Mouse (Mus musculus) left cerebral cortex, postnatal 10 days (tissue): ENCODE data around the gene Gm21969. TPM values are rescaled to one million over a fixed set of nuclear protein-coding genes. Genes with fewer than 3 reads are reported as not detected.

Source experiments
- DNase-seq, 2 experiments: peaks; one replicate each; pipeline ENCODE4 v3.0.0; 2021 to 2022; ENCODE audit warnings: low spot score in 2 of 2, mixed read lengths in 1 of 2; ENCODE audit errors: extremely low spot score in 1 of 2
- intact Hi-C: fragments of 180-260 bp; cut with DNase I; formaldehyde crosslinking; loops from one replicate; pipeline ENCODE4 v1.15.1; 2025
- total RNA-seq, 2 experiments: library from RNA; stranded (reverse); gene quantifications; 2 replicates each; pipeline ENCODE4 v1.2.3; 2021

The Gm21969 gene
- total RNA-seq, 2 experiments from 2014 or later: not detected

DNA sequence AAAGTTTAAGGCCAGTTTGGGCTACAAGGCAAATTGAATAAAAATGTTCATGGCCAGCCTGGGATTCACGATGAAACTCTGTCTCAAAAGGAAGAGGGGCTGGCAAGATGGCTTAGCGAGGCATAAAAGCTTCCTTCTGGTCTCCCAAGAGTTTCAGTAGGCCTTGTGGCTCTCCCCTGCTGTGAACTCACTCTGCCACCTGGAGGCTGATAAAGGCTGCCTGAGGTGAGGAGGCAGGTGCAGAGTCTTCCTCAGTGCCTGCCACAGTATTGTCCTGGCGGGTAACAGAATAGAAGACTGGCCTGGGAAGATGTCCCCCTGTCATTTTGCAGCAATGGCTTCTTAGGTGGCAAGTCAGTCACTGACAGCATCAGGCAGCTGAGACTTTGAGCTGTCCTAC is 20.1 kb upstream of the Gm21969 start:
- DNase-seq: no peak
- intact Hi-C loops: no loop called here

DNA sequence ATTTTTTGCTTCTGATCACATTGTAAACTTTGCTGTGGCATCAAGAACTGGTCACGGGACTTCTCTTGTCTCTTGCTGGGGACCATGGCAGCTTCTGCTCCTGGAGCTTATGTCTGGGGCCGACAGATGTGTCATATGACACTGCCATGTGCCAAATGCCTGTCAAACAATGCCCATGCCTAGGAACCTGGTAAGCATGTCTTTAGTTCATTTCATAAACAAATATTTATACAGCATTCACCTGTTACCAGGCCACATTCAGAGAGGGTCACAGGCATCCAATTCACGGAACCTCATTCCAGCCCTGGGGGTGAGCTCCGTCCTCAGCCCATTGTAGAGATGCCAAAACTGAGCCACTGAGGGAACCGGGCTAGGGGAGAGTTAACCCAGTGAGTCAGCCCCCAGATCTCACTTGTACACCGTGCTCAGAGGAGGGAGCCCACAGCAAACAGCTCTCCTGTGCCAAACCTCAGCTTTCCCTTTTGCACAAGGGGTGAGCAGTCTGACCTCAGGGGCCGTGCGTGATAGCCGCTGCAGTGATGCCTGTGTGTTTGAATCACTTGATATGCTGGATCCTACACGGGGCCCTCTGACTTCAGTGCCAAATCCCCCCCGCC is 19.2 kb upstream of the Gm21969 start:
- no peak for DNase-seq
- intact Hi-C loops: no loop called here

DNA sequence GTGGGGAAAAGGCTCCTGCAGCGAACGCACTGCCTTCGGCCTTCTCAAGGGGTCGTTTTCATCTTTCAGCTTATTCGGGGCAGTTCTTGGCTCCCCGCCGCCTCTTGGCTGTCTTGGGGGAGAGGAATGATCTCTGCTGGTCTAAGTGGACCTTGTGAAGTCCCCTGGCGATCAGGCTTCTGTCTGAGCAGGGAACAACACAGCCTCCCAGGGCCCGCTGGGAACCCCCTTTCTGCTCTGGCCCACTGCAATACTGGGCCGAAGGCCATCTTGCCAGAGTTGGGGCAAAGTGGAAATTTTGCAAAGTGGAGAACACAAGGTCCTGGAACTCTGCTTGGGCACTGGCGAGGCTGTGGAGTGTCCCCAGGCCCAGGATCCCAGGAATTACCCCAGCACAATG is 18.3 kb upstream of the Gm21969 start:
- no peak for DNase-seq
- intact Hi-C loops: no loop called here

DNA sequence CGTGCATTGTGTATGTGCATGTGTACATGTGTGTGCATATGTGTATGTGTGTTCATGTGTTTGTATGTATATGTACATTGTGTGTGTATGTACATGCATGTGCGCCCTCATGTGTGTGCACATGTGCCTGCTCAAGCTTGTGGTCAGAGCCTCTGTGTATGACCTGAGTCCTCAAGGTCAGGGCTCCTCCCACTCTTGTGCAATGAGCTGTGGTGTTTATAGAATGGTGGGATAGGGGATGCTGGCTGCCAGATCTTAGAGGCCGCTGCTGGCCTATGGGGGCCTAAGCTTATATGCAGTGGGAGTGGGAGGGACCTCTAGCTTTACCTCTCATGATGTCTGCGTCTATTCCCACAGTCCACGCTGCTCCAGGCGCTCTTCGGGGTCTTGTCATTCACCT is 17.3 kb upstream of the Gm21969 start:
- no peak for DNase-seq
- intact Hi-C loops: no loop called here

DNA sequence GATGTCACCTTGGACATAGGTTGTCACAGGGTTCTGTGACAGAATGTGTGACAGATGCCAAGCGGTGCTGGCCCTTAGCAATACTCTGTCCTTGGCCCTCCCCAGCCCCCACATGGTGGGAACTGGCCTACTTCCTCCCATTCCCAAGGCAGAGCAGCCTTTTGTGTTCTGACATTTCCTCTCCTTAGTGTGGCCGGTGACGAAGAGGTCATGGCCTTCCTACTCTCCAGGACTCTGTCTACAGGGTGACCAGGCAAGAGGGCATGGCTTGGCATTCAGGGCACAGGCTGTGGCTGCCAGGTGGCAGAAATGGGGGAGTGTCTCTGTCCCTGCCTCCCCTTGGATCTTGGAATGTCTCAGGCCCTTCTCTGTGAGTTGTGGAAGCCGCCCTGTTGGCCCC is 15.6 kb upstream of the Gm21969 start:
- DNase-seq: no peak
- intact Hi-C loops: no loop called here

DNA sequence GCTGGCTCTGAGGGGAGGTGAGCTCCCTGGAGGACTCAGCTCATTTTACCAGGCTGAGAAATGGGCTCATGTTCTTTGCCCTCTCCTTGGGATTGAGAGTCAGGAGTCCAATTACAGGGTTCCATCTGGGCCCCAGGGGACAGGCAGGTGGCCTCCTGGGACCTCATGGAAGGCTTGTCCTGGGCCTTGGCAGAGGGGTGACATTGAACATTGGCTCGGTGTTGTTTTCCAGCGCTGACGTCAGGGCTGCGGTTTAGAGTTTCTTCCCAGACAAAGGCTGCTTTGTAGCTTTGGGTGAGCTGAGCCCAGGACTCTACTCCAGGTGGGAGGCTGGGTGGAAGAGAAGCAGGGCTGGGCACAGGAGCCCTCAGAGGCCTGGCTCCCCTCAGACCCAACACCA is 15.2 kb upstream of the Gm21969 start:
- no peak for DNase-seq
- intact Hi-C loops: no loop called here

DNA sequence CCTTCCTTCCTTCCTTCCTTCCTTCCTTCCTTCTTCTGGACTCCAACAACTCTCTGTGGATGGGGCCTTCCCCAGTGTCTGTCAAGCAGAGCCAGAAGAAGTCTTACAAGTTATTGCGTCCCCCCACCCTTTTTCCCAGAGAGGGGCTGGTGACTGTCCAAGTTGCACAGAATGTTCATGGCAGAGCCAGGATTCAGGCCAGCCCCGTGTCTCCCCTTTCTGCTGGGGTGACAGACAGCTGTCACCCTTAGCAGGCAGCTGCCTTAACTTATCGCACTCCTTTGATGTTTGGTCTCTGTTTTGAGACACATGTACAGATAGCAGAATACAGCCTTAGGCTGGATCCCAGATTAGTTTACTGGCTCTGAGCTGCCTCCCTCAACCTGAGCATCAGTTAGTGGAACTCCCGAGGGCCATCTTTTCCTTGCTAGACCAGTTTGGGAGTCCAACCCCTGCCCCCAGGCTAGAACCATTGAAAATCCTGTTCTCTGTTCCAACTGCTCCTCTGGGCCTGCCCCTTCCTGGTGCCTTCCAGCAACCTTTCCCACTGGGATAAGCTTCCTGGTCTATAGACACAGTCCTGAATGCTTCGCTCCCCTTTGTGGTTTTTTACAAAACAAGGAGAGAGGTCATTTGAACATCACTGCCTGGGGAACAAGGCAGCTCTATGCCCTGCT is 13.5 kb upstream of the Gm21969 start:
- DNase-seq: no peak
- intact Hi-C loops: no loop called here

DNA sequence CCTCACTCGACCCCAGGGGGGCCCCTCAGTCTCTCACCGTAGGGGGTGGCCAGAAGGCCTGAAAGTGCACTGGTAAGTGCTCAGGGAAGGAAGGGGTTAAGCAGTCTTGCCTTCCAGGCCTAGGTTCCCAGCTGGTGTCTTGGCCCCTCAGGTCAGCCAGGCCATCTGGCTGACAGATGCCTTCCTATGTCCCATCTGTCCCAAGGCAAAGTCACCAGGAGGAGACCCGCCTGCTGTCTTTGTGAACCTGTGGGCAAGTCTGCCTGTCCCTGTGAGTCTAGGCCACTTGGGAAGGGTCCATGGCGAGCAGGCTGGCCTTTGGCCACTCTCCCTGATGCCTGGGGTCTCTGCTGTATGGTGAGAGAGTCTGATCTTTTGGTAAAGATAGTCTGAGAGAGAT is 12.5 kb upstream of the Gm21969 start:
- intact Hi-C loops: no loop called here
- no peak for DNase-seq

DNA sequence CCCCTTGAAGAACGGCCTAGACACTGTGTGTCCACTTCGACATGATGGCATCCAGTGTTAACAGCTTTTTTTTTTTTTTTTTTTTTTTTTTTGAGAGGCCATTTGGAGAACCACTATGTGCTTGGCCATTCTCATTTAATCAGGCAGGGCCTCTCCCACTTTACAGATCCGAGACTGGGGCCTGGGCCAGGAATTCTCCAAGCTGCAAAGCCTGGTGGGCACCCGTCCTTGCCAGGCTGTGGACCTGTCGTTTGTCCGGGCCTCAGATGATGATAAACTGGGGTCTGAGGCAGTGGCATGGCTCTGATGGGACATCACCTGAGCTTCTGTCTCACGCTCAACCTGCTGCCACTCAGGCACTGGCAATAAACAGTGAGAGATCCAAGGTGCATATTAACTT is 10.1 kb upstream of the Gm21969 start:
- intact Hi-C loops: no loop called here
- DNase-seq: no peak

DNA sequence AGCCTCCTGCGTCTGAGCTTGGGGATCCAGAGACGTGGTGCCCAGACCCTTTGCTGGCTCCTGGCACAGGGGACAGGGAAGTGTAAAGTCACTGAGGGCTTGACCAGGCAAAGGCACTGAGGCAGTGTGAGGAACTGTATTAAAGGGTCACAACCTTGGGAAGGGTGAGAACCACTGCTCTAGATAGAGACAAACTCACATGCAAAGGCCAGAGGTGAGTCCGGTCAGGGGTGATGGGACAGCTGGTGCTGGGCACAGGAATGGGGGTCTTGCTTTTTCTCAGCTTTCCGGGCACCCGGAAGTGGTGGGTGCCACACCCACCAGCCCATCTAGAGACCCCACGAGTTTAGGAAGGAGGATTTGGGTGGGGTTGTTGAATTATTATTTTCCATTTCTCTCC is 9.6 kb upstream of the Gm21969 start:
- intact Hi-C loops: no loop called here
- DNase-seq: no peak

DNA sequence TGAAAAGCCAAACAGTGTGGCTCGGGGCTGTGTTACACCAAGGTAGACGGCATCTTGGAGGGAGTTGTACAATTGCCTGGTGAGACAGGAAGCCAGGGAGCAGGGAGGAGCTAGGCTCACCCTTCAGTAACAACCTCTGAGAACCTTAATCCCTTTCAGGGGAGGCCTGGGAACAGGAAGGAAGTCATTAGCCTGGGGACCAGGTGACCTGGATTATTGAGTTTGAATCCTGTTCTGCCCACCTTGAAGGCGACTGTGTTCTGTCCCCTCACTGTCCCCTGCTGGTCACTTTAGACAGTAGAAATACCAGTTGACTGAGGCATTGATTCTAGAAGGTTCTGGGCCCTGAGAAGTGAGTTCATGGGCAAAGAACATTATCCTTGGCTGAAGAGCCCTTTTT is 8.9 kb upstream of the Gm21969 start:
- no peak for DNase-seq
- intact Hi-C loops: no loop called here

DNA sequence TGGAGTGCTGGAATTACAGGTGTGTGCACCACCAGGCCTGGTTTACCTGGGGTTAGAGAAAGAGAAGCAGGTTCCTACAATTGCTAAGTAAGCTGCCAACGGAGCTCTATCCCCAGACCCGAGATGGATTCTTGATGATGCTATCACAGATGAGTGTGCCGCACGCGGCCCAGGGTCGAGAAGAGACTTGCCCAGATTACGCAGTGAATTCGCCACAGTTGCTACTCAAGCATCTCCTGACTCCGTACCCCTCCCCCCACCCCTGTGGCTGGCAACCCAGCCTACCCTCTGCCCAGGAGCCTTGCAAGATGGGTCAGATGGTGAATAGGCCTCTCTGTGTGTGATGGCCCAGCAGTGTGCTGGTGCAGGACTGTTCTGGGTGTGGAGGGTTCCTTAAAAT is 6.3 kb upstream of the Gm21969 start:
- DNase-seq: no peak
- intact Hi-C loops: no loop called here

DNA sequence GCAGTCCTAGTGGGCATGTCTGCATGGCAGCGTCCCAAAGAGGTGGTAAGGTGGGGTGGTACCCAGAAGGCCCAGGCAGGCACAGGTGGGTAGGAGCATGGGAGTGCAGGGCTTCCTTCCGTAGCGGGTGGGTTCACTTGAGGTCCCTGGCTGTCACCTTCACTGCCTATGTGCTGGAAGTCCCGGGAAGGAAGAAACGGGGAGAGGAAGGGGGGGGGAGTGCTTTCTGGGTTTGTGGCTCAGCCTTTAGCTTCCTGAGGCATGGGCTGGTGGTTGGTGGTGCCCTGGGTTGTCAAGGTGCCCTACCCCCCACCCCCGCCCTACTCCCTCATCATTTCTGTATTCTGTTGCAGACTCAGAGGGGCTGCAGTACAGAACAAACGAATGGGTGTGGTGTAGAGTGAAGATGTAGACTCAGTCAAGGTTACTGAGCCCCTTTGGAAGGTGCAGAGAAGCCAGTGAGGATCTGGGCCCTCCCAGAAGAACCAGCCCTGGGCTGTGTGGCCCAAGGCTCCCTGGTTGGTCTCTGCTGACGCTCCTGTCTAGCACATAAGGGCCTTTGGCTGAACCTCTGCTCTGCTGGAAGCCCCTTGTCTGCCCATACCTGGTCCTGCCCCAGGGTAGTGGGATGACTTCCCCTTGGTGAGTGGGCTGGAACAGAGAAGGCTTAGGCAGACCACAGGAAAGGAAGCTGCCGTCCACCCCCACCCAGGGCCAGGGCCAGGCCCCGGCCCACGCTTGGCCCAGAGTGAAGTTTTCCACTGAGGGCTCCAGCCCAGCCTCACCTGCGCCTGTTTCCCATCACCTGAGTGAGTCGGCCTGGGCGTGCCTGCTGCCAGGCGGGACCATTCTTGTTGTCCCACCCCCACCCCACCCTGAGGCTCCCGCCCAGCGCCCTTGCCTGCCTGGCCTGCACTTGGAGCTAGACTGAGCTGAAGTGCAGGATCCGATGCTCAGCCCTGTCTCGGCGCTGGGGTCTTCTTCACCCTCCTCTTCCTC is 5.4 kb upstream of the Gm21969 start:
- intact Hi-C loops: no loop called here
- DNase-seq: no peak

DNA sequence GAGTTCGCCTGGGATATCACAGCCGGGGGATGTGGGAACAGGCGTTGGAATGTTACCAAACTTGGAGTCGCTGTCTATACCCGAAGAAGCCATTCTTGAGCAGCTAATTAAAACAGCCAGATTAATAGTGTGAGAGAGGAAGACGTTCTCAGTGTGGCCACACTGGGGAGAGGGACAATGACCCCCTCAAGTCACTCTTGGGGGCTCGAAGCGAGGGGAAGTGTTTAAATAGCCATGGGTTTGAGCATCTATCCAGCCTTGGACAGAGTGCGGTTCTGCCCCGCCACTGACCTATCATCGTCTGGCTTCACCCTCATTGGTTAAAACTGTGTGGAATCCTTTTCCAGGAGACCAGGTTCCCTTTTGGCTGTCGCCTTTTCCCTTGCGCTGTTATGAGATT is 4.6 kb upstream of the Gm21969 start:
- intact Hi-C loops: no loop called here

DNA sequence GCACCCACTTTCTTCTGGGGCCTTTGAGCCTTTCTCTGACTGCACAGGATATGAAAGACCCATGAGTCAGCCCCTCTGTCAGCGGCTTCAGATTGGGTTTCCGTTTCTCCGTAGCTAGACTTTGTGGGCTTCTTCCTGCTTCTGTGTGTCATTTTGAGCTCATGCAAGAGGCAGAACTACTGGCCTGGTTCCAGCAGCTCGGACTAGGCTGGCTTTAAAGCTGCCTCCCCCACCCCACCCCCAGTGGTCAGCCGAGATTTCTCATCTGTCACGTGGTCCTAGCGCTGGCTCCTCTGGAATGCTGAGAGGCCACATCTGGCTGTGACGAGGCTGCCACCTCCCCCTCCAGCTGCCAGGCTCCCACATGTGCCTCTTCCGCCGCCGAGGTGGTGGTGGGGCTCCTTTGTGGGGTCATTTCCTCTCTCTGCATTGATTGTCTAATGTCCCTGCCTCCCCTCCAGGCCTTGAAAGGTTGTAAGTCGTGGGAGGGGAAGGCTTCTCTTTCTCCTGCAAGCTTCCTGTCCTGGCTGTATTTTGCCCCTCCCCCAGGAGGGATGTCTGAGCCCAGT is 4.0 kb upstream of the Gm21969 start:
- intact Hi-C loops: no loop called here
- DNase-seq: peak; percentile 66 to 95

More for the DNA sequence above, 4.6 kb upstream of the Gm21969 start:
- DNase-seq: no peak

DNA sequence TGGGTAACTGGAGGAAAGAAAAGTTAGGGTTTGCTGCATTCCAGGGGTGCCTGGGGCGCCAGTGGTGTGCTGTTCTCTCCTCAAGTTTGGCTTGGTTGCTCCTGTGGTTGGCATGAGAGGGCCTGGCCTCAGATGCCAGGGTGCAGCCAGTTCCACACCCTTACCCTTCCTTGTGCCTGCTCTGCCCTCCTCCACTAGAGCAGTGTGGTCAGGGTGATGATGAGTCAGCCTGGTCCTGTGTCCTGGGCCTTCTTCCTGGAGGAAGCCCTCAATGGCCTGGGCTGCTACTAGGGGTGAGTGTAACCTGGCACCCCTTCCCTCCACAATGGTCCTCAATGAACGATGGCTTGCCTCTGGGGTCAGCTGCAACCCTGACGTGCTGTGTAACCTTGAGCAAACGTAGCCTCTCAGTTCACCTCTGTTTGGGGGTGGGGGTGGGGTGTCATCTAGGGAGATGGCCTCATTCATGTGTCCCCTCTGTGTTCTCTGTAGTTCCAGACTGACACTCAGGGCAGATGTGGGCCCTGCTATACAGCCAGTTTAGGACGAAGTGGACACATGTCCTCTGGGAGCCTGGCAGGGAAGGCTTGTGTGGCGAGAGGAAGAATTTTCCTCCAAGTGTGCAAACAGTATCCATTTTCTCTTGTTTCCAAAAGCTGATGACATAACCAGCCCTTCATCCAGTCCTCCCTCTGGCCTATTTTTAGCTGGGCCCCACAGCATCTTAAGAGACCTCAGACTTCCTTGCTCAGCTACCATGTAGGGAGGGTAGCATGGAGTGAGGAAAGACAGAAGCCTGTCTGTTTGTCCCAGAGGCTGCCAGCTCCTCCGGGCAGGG is 1.2 kb upstream of the Gm21969 start:
- DNase-seq: no peak
- intact Hi-C loops: no loop called here

DNA sequence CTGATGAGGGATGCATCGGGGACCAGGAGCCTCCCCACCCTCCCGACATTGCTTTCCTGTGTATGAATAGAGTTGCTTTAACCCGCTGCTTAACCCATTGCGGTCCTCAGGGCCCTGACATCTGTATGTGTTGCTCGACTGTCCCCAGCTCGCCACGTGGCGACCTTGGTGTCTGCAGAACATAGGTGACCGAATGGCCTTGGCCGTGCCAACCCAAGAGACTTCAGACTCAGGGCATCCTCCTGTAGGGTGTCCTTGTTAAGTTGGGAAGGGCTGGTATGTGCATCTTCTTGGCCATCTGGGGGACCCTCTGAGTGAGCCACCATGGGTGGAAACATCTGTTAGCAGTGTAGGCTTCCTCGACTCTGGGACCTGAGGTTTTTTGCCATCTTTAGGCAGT is 2.2 kb downstream of the Gm21969 start:
- intact Hi-C loops: no loop called here
- no peak for DNase-seq

DNA sequence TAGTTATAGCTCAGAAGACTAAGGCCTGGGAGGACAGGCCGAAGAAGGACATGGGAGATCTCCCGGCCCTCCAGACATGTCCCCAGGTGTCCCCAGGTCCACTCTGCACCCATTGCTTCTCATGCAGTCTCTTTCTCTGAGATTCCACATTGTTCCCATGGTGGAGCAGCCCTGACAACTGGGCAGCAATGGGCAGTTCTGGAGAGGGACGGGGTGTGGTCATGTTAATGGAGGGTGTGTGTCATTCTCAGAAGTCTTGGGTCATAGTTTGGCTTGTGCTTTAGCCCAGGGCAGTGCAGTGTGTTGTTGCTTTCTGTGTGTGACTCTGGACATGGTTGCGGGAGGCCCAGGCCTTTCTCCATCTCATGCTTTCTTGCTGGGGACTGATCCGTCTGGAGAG is 3.7 kb downstream of the Gm21969 start:
- intact Hi-C loops: no loop called here
- no peak for DNase-seq

DNA sequence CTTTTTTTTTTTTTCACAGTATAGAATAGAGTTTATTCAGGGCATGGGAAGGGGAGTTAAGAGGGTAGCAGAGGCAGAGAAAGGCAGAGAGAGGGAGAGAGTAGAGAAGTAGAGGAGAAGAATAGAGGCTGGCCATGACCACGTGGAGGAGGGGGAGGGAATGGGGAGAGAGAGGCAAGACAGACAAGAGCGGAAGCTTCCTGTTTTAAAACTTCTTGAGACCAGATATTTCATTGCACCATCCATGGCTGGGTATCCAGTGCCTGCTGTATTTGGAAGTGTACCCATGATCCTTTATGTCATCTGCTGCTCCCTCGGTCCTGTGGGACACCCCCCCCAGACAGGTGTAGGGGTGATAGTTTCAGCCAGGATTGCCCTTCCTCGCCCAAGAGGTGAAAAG is 6.0 kb downstream of the Gm21969 start:
- intact Hi-C loops: no loop called here
- no peak for DNase-seq
